Mouse (Mus musculus) megakaryocyte, embryonic 14.5 days (primary cell): ENCODE measurements around the gene Casp1. TPM values are rescaled to one million over a fixed set of nuclear protein-coding genes. Genes with fewer than 3 reads are reported as not detected.

Source experiments
- H3K27me3 ChIP-seq: replicated peaks from 2 replicates; pipeline ENCODE3; 2012; ENCODE audit warnings: inconsistent platforms
- H3K36me3 ChIP-seq: replicated peaks from 2 replicates; pipeline ENCODE3; 2012; ENCODE audit warnings: low read length, inconsistent platforms, mixed read lengths
- H3K4me1 ChIP-seq: 2 replicates; pipeline ENCODE4 v1.6.1; 2012; ENCODE audit warnings: inconsistent platforms
- H3K4me3 ChIP-seq: replicated peaks from 2 replicates; pipeline ENCODE3; 2012; ENCODE audit warnings: moderate library complexity, mild to moderate bottlenecking, inconsistent platforms
- H3K9me3 ChIP-seq: 2 replicates; pipeline ENCODE4 v1.6.1; 2012; ENCODE audit warnings: inconsistent platforms
- FLI1 ChIP-seq: IDR thresholded peaks from 2 replicates; pipeline ENCODE4 v1.6.1; 2012; ENCODE audit warnings: low read length, inconsistent platforms, mixed read lengths
- GATA1 ChIP-seq: IDR thresholded peaks from 3 replicates; pipeline ENCODE4 v1.6.1; 2012; ENCODE audit warnings: mixed read lengths, low read length, inconsistent platforms, borderline replicate concordance
- polyA plus RNA-seq: library from polyadenylated mRNA; stranded (reverse); fragments of >175 nt; gene quantifications from 2 replicates; pipeline ENCODE4 v1.2.3, GENCODE M21; 2012; ENCODE audit warnings: low replicate concordance; ENCODE audit not compliant: insufficient read depth

The Casp1 gene
- polyA plus RNA-seq: 1.1 TPM in 1 of 2 replicates, not detected in the other

DNA sequence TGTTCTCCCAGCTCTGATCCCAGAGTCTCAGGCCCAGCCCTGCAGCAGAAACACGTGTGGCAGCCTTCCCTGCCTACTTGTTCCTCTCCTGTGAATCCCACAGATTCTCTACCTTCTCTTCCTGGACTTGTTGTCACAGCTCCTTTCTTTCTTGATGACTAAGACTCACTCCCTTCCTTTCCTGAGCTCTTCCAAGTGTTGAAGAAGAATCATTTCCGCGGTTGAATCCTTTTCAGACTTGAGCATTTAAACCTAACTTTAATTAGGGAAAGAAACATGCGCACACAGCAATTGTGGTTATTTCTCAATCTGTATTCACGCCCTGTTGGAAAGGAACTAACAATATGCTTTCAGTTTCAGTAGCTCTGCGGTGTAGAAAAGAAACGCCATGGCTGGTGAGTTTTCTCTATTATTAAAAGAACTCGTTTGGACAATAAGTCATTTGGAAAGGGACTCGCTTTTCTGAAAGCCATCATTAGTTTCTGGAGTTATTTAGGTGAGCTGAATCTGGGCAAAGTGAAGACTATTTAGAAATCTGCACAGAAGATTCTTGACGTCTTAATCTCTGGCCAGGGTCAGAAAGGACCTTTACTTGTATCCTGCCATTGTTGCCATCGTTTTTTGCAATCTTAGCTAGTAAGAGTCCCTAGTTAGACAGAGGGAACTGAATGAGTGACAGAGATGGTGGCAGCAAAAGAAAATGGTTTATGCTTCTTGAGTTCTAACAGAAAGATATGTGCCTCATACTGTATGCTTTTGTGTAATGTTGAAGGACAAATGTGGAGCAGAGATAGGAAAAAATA lies at the start of gene Casp1:
Gene Casp1, plus strand, starts transcription at position 189 of the 803 bp plus-strand sequence.
- TF ChIP-seq FLI1 (no peak), GATA1 (no peak)
- Histone ChIP-seq H3K4me3 (peak within 1 kb of the TSS; percentile 72), H3K4me1 (peaks cover 9% of the 10 kb centered on the region), H3K9me3 (no peaks in the 10 kb centered on the region), H3K36me3 (no peaks in the 10 kb centered on the region), H3K27me3 (no peaks in the 10 kb centered on the region)

DNA sequence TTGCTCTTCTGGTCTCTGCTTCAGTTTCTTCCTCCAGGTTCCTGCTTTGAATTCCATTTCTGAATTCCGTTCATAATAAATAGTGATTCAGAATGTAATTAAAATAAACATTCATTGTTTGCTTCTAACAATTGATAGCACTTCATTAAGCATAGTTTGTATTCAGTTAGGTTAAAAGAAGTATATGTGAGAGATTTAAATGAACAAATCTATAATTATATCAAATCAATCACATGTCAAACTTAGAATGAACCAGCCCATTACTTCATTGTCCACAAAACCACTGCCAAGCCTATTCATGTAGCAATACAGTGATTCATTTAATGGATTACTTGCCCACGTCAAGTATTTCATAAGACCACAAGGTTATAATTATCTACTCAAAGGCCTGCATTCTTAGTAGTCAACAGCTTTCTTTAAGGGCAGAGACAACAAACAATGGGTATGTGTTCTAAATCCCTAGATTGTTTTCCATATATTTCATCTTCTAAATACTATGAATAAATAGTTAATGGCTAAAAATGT lies 34.3 kb upstream of the Casp1 start:
- H3K4me1 ChIP-seq: no peaks in the 10 kb centered on the region
- no peaks in the 10 kb centered on the region for H3K27me3 ChIP-seq
- TF ChIP-seq GATA1: no peak
- TF ChIP-seq FLI1: no peak

DNA sequence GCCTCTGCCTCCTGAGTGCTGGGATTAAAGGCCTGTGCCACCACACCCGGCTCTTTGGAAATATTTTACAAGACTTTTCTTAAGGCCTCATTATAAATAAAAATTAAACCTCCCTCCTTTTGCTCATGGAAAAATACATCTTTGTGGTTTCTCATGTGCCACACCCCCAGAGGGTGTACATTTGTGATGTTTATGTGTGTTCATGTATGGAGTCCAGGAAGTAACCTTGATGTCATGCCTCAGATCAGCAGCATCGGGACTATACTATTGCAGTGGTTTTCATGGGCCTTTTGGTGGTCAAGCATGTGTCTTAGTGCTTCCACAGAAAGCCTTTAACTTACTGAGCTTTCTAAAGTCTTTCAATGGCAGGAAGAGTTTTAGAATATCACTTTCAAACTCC lies 28.0 kb upstream of the Casp1 start:
- Histone ChIP-seq H3K4me1 (no peaks in the 10 kb centered on the region), H3K36me3 (no peaks in the 10 kb centered on the region), H3K27me3 (no peaks in the 10 kb centered on the region), H3K4me3 (no peak overlapping the region), H3K9me3 (no peaks in the 10 kb centered on the region)
- TF ChIP-seq FLI1: no peak

More for the DNA sequence above, 34.3 kb upstream of the Casp1 start:
- Histone ChIP-seq H3K9me3 (no peaks in the 10 kb centered on the region), H3K4me3 (no peak overlapping the region), H3K36me3 (no peaks in the 10 kb centered on the region)

DNA sequence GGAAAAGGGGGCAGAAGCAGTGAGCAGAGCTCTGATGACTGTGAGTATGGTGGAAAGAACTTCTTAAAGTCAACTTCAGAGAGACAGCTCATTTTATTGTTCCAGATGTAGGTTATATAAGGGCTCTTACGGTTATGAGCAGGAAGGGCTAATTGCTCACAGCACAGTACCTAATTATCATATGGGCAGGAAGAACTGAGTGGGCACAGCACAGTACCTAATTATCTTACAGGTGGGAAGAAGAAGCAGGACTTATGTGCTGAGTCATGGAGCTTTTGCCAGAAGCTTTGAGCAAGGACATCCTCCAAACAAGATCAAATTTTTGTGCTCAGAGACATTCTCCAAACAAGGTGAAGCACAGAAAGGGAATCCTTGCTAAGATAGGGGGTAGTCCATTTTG lies 27.4 kb upstream of the Casp1 start:
- no peaks in the 10 kb centered on the region for H3K9me3 ChIP-seq

DNA sequence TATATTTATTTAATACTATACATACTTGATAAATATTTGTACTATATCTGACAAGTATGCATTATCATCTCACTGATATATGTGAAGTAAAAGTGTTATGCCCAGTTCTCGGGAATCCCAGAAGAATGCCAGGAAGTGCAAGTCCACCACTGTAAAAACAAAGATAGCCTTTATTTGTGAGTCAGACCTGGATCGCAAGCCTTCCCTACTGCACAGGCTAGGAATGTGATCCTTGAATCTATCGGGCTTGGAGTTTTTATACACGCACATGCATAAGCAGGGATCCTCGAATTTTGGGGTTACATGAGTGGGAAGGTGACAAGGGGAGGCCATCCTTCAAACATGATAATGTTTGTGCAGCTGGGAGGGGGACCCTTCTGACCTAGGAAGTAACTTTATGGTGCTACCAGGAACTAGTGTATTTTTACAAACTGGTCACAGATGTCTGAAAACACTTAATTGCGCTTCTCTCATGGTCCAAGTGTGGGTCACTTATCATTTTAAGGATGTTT lies 26.9 kb upstream of the Casp1 start:
- Histone ChIP-seq H3K27me3 (no peaks in the 10 kb centered on the region), H3K4me3 (no peak overlapping the region), H3K36me3 (no peaks in the 10 kb centered on the region), H3K9me3 (no peaks in the 10 kb centered on the region), H3K4me1 (no peaks in the 10 kb centered on the region)
- no peak for TF ChIP-seq FLI1
- no peak for TF ChIP-seq GATA1

More for the DNA sequence above, 27.4 kb upstream of the Casp1 start:
- H3K4me3 ChIP-seq: no peak overlapping the region
- H3K36me3 ChIP-seq: no peaks in the 10 kb centered on the region
- TF ChIP-seq GATA1 (no peak), FLI1 (no peak)
- no peaks in the 10 kb centered on the region for H3K4me1 ChIP-seq
- H3K27me3 ChIP-seq: no peaks in the 10 kb centered on the region

DNA sequence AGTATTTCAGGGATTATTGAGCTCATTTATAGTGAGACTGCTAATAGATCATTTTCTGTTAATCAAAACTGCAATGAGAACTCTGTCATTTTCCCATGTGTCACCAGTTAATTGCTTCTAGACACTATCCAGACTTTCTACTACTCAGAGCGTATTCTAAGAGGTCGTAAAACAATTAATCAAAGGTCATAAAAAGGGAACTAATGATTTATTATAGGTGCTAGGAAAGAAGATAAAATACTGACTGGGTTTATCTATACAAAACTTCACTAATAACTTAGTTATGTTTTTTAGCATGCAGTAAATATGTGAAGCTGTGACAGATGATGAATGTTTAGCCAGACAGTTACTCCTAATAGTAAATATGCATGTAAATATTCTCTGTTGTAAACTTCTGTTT lies 12.2 kb upstream of the Casp1 start:
- Histone ChIP-seq H3K36me3 (no peaks in the 10 kb centered on the region), H3K4me1 (no peaks in the 10 kb centered on the region), H3K27me3 (no peaks in the 10 kb centered on the region), H3K4me3 (no peak overlapping the region), H3K9me3 (no peaks in the 10 kb centered on the region)
- no peak for TF ChIP-seq GATA1
- no peak for TF ChIP-seq FLI1

DNA sequence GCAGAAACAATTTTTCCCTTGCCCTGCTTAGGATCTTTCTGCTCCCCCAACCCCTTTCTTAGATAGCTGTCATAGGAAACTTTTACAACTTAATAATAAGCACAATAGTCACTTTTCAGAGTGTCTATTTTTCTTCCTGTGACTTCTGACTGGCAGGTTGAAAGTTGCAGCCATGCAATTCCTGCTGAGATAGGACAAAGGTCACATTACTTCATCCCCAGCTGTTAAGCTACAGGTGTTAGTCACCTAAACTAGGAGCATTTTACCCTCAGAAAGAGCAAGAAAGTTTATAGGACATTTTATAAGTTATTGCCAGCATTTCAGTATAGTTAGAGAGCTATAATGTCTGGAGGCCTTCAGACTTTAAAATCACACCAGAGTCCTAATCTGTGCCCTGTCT lies 11.7 kb upstream of the Casp1 start:
- H3K9me3 ChIP-seq: no peaks in the 10 kb centered on the region
- H3K27me3 ChIP-seq: no peaks in the 10 kb centered on the region
- no peak overlapping the region for H3K4me3 ChIP-seq
- H3K4me1 ChIP-seq: no peaks in the 10 kb centered on the region
- TF ChIP-seq GATA1: no peak
- no peak for TF ChIP-seq FLI1
- no peaks in the 10 kb centered on the region for H3K36me3 ChIP-seq

DNA sequence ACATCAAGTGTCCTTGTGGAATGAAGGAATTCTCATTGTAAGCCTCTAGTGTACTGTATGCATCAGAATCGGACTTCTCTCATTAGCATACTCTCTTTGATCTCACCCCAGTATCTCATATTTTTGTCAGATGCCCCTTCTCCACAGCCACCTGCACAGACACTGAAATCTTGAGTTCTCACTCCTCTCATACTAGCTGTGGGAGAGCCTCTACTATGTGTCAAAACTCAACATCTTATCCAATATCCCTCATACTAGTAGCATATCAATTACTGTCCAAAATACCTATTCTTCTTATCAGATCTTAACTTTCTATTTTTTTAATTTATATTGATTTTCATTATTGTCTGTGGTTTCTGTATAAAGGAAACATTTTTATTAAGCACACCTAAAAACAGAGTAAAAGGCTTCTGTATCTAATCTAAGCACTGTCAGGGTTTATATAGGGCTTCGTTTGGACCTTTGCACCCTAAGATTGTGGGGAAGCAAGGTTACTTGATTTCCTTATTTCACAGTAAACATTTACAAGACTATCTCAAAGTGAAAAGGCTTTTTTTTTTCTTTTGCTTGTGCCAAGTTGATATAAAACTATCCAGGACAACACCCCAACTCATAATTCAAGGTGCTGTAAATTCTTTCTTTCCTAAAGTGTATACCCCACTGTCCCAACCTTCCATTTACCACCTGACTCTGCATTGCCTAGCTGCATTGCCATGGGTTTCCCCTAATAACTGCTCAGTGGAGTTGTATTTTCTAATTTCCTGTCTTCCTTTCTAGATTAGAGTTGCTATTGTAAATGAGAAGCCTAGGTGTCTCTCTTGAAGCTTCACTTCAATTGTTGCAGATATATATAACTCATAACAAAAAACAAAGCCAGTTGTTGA lies 1.7 kb upstream of the Casp1 start:
- Histone ChIP-seq H3K9me3 (no peaks in the 10 kb centered on the region), H3K36me3 (no peaks in the 10 kb centered on the region), H3K4me3 (no peak overlapping the region), H3K27me3 (no peaks in the 10 kb centered on the region), H3K4me1 (peaks cover 9% of the 10 kb centered on the region)
- TF ChIP-seq FLI1 (no peak), GATA1 (no peak)

DNA sequence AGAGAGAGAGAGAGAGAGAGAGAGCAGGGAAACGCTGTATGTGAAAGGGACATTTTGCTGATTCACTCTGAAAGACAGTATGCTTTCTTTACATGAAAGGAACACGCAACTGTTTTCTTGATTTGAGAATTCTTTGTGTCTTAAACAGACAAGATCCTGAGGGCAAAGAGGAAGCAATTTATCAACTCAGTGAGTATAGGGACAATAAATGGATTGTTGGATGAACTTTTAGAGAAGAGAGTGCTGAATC lies 740 bp downstream of the Casp1 start:
- Histone ChIP-seq H3K27me3 (no peaks in the 10 kb centered on the region), H3K9me3 (no peaks in the 10 kb centered on the region), H3K4me3 (peak overlapping the region; percentile 67), H3K36me3 (no peaks in the 10 kb centered on the region), H3K4me1 (peaks cover 9% of the 10 kb centered on the region)
- TF ChIP-seq FLI1 (no peak), GATA1 (no peak)

DNA sequence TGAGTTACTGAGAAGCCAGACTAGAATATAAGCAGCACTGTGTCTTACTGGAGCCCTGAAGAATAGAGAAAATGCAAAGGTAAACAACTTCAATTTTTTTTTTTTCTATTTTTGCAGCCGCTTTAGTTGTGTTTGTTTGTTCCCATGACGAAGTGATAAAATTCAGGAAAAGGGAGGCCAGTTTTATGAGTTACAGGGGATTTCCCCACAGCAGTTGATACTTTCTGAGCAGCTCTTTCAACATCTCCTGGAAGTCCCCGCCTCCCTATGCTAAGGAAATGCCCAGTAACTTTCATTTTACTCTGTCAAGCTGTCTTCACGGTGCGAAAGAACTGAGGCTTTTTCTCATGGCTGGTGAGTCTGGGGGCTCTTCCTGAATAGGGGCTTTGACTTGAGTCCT lies 10.2 kb downstream of the Casp1 start, which contains the start of gene Casp4:
Gene Casp4, plus strand, starts transcription at position 268 of the 400 bp plus-strand sequence.
- no peak for TF ChIP-seq FLI1
- no peak for TF ChIP-seq GATA1

More for the DNA sequence above, 10.2 kb downstream of the Casp1 start, which contains the start of gene Casp4:
- peak within 1 kb of the TSS; percentile 92 for H3K4me3 ChIP-seq
- H3K4me1 ChIP-seq: peaks cover 17% of the 10 kb centered on the region
- no peaks in the 10 kb centered on the region for H3K36me3 ChIP-seq
- H3K9me3 ChIP-seq: no peaks in the 10 kb centered on the region
- no peaks in the 10 kb centered on the region for H3K27me3 ChIP-seq
